Mouse (Mus musculus): ENCODE measurements around the gene Fgfr2.
A peak's percentile ranks its signal among the peaks of the same experiment; 100 is the strongest.

The Fgfr2 gene

DNA sequence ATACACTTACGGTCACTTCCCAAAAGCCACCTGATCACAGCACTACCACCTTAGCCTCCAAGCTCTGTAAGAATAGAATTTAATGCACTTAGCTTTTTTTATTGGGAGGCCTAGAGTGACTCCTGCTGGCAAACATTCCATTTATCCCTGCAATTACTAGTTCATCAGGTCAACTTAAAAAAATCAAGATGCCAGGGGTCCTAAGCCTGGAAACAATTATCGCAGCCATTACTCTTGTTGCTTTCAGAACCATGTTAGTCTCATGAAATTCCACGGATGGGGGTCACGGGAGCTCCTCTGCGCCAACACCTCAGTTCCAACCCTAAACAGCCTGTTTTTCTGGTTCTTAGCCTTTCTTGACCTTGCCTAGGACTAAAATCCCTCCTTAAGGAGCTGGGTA lies 308.1 kb downstream of the Fgfr2 start:
- no peak for DNase-seq

DNA sequence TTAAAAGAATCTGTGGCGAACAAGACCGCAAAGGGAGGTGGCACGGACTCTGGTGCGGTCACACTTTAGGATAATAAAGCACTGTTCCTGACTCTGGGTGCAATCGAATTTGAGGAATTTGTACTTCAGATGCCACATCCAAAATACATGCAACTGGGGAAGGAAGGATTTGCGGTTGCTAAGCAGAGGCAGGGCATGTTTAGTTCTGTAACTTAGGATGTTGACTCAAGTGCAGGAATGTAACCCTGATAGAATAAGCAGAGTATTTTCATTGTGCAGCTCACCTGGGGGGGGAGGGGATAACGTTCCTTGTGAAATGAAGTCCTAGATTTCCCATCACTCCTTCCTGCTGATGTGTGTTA lies 309.1 kb downstream of the Fgfr2 start:
- DNase-seq: no peak

DNA sequence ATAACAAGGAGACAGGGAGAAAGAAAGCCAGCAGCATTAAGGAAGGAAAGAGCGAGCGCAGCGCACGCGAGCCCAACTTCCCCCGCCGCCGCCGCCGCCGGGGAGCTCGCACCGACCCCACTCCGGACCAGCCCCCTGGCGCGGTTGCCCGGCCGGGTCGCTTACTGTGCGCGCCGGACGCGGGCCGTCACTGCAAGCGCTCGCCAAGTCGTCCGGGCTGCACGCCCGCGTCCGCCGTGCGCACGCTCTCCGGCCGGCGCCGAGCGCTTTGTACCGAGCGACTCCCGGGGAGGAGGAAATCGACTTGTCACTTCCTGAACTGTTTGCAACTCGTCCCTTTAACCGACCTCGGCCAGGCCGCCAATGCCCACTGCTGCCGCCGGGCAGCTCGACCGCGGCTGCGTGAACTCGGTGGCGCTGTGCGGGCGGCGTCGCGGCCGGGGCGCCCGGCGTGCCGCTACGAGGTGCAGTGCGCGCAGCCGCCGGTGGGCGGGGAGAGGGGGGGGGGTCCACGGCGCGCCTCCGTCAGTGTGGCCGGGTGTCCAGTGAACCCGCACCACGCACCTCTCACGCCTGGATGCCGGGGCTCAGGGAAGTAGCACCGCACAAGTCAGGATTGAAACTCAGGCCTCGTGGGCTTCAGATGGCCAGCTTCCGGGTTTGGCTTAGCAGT lies 309.6 kb downstream of the Fgfr2 start, which contains the start of gene Fam53b:
TSS of gene Fam53b (minus strand) at position 471 of the 673 bp plus-strand sequence.
- DNase-seq: peak; percentile 83 to 88

DNA sequence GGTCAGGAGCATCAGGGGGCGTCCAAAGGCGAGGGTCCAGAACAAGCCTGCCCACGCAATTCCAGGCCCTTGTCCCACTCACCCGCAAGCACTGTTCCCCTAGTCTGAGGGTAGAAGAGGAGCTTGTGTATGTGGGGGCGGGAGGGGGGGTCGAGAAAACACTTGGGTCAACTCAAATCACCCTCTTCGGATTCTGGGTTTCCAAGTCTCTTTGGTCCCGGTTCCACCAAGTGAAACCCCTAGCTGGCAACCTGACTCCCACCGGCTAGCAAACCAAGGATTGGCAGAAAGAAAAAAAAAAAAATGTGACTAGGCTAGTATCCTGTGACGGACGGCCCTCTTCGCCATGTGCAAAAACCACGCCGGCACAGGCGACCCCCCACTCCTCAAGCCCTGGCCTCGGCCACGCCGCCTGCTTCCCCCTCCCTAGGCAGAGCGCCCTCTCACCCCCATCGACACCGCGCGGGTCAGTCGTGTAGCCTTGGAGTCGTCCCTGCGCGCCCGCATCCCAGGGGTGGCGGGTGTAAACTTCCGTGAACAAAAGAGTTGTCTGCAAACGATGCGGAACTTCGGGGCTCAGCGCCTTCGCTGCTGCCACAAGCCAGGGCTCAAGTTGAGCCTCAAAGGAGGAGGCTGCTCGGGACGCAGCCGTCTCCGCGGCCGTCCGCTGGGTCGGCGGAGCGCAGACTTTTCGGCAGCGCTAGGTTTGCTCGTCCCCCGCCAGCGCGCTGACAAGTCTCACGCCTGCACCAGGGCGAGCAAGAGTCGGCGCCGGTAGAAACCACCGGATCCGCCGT lies 310.3 kb downstream of the Fgfr2 start:
- DNase-seq: peak; percentile 68 to 70

DNA sequence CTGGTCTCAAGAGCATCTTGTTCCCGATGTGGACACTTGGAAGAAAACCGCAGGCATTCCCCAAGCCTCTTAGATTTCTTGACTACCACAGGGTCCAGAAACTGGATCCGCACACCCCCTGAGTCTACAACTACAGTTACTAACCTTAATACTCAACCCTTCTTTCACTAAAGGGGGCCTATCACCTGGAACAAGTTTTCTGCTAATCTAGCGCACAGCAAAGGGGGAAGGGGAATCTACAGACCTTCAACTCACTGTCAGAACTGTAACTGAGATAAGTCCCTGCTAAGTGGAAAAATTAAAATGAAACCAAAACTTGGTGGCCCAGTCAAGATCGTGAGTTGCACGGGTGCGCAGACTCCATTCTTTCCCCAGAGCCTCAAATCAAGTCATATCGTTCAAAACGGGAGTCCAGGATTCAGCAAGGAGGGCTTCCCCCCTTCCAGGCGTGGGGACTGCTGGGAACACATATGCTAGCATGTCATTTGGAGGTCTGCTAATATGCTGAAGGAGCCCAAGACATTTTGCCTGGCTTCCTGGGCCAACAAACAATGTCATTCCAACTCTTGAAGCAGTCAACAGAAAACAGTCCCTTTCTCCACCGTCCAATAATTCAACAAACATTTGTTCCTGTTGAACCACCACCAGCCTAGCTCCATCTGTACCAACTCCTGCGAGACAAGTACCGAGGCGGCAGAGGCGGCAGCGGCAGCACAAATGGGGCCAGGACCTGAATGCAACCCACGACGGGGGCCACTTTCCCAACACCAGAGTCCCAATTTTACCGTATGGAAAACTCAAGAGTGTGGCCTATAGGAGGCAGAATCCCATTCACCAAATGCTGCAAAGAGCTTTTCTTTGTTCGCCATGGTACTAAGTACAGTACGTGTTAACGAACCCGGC lies 311.2 kb downstream of the Fgfr2 start:
- peak; percentile 64 to 69 for DNase-seq

DNA sequence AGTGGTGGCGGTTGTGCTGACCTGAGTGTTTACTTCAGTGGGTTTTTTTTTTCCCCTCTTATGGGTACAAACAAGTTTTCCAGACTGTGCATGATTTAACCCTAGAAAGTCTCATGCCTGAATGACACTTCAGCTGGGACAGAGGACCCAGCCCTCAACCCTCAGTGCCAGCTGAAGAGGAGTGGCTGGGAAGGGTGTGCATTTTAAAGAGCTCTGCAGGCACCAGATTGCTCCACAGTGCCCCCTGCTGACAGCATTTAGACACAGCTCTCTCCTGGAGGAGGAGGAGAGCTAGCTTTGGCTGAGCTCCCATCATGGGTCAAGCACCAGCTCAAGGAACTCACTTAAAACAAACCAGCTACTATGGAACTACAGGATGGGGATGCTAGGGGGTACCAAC lies 312.3 kb downstream of the Fgfr2 start:
- DNase-seq: peak; percentile 96 to 97

DNA sequence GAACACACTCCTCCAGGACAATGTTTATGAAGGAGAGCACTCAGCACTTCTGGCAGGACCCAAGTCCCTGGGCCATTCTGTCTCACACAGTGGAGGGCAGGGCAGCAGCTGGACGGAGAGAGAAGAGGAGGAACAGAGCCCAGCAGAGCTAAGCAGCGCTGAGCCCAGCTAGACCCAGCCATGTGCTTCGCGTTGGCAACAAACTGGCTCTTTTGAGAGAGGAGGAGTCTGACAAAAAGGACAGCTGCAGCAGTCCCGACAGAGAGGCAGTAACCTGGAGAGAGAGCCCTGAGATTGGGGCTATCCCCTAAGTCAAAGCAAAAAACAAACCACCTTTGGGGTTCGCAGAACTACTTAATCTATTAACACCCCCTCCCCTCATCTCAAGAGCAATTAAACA lies 312.8 kb downstream of the Fgfr2 start:
- peak; percentile 61 to 65 for DNase-seq

DNA sequence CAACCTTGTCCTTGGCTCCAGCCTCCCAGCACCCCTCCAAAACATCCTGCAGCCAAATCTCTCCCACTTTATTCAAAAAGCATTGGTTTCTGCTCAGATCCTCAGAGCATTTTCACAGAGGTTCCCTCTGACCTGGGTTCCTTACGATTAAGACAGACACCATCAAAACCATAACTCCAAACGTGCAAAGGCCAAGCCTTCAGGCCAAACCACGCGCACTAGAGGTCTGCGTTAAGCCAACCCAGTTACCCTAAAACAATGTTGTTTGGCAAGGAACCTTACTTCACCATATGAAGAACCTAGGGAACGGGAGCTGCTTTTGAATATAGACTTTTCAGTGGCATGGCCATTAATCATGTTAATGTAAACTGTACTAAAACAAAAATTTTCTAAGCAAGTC lies 313.4 kb downstream of the Fgfr2 start:
- peak in 1 of 2 experiments; percentile 26 for DNase-seq

DNA sequence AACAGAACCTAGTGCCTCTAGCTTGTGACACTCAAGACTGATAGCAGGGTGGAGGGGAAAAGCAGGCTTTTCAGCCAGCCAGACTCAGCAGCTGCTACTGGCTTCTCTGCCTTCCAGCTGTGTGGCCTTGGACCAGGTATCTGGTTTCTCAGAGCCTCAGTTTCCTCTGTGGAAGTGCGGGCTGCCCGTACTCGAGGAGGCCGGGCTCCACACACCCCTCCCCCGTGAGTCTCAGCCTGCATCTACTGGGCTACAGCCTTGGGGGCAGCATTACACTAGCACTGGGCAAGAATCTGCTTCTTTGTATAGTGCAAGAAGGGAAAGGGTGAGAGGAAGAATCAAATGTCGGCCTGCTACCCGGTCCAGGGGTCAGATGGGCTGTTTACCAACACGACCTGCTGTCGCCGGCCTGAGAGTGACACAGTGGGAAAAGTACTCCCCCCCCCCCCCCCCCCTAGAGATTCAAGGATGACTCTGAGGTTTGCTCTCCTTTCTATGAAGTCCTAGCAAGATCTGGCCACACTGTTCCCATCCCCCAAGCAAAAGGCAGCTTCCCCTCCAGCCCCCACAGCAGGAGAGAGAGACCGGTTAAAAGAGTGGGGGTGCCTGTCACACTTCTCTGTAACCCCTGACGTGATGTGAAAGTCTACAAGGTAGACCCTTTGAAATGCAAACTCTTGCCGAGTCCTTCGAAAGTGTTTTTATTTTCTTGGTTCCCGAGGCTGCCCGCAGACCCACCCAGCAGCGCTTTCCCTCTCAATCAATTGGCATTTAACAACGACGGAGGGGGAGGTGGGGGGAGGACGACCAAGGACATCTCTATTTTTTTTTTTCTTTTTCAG lies 314.1 kb downstream of the Fgfr2 start:
- DNase-seq: peak; percentile 63 to 69

DNA sequence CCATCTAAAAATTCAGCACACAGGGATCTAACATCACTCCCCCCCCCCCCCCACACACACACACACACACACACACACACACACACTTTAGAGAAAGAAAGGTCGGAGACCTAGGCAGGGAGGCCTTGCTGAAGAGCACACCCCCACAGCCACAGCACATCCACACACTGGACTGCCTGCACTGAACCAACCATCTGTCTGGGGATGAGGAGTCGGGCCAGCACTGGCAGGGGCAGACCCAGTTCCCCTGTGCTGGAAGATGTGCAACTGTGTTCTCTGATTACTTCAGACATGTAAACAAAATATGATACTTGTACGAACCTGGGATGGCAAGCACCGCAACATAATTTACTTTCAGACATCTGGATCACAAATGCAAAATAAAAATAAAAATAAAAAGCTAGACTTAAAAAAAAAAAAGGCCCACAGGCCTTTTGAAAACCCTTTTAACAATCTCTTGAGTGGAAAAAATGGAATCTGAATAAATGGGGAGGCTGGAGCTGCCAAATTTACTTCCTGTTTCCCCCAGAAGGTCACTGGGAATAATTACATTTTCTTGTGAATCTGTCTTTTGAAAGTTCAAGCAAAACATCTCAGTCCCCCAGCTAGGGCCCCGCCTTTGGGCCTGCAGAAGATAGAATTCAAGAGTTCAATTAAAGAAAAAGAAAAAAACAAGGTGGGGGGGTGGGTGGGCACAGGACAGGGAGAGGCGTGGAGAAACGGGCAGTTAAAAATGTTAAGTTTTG lies 314.9 kb downstream of the Fgfr2 start:
- DNase-seq: peak; percentile 48 to 56

DNA sequence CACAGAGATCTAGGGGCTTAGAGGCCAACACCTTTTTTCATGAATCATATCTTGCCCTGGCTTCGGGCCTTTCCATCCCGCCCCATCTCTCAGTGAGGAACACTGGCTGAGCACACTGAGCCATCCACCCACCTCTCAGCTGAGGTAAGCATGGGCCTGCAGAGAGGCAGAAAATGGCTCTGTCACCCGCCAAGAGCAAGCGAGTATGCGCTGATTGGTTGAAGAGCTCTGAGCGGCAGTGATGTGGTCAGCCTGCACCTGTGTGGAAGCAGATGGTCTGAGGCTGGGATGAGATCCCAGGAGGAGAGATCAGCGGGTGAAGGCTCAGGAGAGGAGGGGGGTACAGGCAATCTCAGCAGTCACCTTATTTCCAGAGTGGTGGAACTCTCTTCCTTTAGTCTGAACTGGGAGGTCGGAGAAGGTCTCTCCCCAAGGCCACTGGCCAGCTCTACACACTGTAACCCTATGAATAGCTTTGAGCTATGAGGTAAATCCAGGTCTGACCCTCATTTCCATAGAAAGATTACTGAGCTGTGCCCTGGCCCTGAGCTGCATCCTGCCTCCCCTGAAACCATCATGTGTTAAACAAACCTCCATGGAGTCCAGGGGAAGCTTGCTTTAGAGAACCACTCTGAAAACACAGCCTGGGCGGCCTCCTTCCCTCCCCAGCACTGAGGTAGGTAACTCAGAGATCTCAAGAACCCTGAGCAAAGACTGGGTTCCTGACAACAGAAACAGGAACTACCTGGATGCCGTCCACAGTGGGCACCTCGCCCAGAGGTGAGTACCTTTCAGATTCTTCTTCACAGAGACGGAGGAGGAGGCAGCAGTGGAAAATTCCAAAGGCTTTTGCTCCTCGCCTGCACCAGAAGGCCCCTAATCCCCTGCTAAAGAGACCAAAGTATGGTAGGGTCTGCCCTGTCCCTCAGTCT lies 316.0 kb downstream of the Fgfr2 start:
- peak; percentile 87 for DNase-seq

DNA sequence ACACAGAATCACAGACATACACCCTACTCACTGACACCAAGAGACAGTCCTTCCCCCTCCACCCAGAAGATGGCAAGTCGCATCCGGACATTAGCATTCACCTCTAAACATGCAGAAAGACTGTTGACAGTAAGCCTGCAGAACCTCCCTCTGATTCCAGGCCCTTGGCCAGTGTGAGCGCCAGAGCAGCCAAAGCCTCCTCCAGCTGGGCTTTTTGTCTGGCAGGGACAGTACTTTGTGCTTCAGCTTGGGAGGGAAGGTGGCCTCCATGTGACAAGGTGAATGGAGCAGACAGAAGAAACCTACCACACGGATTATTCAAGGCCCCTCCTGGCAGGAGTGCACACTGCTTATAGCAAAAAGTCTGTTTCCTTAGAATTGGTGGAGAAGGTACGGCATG lies 316.9 kb downstream of the Fgfr2 start:
- peak; percentile 84 to 86 for DNase-seq

DNA sequence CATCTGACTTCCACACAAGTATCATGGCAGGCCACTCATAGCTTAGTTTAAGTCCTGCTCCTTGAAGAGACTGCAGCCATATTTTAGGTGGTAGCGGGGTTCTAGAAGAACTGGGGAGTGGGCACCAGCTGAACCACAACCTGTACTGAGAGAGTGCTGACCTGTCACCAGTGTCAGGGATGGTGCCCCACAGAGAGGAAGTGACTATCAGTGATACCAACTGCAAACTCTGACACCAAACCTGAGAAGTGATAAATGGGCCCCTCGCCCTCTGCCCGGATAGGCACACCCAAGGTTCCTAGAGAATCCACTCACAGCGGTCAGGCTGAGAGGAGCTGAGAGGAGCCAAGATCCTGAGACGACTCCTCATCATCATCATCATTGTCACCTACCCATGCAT lies 318.2 kb downstream of the Fgfr2 start:
- DNase-seq: peak in 1 of 2 experiments; percentile 13

DNA sequence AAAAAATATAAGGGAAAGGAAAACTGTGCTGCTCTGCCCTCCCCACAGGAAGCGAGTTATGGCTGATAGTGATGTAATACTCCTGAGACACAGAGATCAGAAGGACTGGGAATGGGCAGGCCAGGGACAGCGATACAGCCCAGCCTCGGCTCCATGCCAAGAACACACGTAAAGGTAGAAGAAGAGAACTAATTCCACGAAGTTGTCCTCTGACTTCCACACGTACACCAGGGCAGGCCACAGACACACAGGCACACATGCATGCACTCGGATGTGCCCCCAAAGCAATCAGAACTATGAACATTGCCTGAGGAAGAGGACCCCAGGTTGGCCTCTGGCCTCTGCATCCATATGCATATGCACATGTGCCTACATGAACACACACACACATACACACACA lies 318.7 kb downstream of the Fgfr2 start:
- peak; percentile 41 to 43 for DNase-seq

DNA sequence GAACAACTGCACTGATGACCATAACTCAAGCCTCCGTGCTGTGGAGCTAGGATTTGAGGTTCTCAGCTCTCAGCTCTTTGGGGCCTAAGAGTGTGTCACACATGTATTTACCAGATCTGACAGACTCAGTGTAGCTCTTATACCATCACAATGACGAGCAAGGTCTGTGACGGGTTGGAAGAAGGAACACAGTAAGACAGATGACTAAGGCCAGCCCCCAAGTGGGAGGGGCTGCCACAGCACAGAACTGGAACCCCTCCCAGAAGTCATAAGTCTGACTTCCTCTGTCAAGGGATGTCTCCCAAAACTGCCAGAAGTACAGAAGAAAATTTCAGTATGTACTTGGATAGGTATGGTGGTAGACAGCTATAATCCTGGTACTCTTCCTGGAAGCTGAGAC lies 319.2 kb downstream of the Fgfr2 start:
- peak in 1 of 2 experiments; percentile 6 for DNase-seq

DNA sequence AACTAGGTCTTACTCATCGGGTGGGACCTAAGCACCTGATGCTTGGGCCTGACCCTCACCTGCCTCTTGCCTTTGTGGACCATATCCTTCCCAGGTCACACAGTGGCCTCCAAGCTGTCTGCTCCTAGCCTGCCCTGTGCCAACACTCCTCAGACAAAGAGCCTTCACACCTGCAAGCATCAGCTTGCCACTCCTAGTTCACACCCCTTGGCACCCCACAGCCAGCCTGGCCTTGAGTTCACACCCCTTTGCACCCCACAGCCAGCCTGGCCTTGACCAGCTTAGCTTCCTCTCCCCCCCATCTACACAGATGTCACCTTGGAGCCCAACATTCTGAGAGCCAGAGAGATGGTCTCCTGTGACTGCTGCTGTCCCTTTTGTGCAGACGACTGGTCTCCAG lies 319.8 kb downstream of the Fgfr2 start:
- peak in 1 of 2 experiments; percentile 16 for DNase-seq

DNA sequence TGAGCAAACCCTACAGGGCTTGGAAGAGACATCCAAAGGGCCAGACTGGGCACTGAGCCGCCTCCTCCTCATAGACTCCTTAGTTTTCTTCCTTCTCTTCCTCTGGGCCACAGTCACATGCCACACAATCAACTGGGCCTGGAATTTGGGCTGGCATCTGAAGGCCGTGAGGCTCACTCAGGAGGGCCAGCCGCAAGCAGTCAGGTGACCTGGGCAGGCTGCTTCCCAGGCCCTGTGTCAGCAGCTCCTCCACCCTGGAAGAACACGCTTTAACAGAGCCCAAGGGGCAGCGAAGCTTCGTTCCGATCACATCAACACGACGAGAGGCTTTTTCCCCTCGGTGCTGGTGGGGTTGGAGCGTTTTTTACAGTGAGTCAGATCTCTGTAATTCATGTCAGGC lies 320.5 kb downstream of the Fgfr2 start:
- DNase-seq: peak in 1 of 2 experiments; percentile 27

DNA sequence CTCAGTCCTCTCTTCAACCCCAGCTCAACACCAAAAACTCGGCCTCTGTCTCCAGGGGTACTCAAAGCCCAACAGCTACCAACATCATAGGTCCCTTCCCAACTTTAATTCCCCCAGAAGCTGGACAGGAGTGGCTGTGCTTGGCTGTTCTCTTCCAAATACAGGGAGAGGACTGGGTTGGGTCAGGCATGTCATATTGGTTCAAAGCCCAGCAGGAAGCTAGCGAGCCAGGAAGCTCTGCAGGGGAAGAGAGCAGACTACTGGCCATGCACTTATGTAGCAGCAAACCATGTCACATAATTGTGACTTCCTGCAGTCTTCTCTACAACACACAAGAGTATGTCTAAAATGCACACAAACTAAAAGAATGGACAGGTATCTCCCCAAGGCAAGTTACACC lies 321.1 kb downstream of the Fgfr2 start:
- peak; percentile 14 to 20 for DNase-seq

DNA sequence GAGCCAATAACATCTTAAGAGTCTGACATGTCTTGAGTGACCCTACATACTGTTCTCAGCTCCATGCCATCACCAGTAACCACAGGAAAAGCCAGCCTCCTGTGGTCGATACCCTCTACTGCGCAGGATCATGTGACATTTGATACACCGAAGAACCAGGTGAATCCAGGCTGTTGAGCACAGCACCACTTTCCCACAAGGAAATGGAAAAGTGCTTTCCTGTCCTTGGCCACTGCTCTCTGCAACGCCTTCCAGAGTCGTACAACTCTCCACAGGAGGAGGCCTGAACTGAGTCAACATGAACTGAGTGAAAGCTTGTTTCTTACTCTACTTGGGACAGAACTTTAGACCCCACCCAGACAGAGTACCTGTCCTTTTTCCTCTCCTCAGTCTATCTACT lies 321.6 kb downstream of the Fgfr2 start:
- DNase-seq: peak; percentile 5 to 6

DNA sequence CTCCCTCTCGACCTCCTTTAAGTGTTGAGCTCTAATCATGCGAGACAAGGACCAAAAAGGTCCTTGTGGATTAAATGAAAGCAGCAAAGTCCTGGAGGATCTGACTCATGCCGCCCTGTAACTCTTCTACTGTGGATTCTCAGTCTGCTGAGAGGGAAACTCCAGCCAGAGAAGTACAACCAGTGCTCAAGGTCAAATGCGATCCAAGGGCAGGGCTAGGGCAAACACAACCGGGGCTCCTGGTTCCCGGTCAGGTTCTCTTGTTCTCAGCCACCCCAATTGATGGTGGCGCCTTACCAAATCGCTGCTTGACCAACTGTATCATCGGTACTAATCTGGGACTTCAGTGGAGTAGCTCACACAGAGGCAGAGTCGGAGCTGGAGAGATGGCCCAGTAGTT lies 322.3 kb downstream of the Fgfr2 start:
- DNase-seq: peak; percentile 16 to 17
